Mouse (Mus musculus): ENCODE data around the gene Sec22c.

DNA sequence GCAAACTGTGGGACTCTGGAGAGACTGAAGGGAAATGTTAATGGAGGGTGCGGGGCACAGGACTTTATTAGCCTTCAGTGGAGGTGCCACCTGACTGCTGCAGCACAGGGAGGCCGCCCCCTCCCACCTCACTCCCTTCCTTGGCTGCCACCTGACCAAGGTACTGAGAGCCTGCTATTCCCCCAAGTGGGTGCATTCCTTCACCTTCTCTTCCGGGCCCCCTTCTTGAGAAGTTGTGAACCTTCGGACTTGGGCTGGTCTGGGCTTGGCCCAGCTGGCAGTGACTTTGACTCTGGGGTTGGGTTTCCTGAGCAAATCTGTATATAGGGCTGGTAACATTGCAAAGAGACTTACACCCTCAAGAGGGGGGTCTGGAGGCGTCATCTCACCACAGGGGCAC is 49.0 kb downstream of the Sec22c start:
- TF ChIP-seq CTCF (IDR thresholded peaks at IDR 0.05; ENCODE audit: extremely low read depth, insufficient read depth, low read length) (no peak), POLR2A (IDR thresholded peaks at IDR 0.05; ENCODE audit: extremely low read depth, insufficient read depth, low read length) (no peak)
